Mouse (Mus musculus): ENCODE data around the gene Rexo5.

DNA sequence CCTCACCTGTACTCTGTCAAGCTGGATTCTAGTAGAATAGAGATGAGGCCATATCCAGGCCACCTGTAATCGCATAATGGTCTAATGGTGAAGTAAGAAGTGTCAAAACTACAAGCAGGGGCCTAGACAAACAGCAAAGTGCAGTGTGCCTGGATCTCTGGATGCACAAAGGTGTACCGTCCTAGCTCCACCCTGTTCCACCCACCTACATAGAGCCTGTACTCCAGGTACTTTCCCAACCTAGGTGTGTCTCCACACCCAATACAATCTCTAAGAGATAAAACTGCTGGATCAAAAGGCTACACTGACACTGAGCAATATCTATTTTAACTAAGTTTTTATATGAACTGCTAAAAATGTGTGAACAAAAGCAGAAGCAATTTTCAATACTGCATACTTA, 66.7 kb downstream of the Rexo5 start:
- TF ChIP-seq CTCF (IDR thresholded peaks at IDR 0.05; ENCODE audit: borderline replicate concordance, control insufficient read depth, extremely low read depth, insufficient read depth, low read length, poor library complexity) (no peak), POLR2A (IDR thresholded peaks at IDR 0.05; ENCODE audit: control insufficient read depth, extremely low read depth, insufficient read depth, low read length, poor library complexity) (no peak)
